Mouse (Mus musculus) naive thymus-derived CD4-positive, alpha-beta T cell, adult 5 months (primary cell): ENCODE data around the gene Fbxo42. TPM values are rescaled to one million over a fixed set of nuclear protein-coding genes. Genes with fewer than 3 reads are reported as not detected.

Experiments used
- polyA plus RNA-seq: library from polyadenylated mRNA; unstranded; fragments of 100-300 nt; shearing (Covaris generic); gene quantifications from one replicate; pipeline ENCODE4 v1.2.1, GENCODE M21; 2017

The Fbxo42 gene
- polyA plus RNA-seq: 31.4 TPM

DNA sequence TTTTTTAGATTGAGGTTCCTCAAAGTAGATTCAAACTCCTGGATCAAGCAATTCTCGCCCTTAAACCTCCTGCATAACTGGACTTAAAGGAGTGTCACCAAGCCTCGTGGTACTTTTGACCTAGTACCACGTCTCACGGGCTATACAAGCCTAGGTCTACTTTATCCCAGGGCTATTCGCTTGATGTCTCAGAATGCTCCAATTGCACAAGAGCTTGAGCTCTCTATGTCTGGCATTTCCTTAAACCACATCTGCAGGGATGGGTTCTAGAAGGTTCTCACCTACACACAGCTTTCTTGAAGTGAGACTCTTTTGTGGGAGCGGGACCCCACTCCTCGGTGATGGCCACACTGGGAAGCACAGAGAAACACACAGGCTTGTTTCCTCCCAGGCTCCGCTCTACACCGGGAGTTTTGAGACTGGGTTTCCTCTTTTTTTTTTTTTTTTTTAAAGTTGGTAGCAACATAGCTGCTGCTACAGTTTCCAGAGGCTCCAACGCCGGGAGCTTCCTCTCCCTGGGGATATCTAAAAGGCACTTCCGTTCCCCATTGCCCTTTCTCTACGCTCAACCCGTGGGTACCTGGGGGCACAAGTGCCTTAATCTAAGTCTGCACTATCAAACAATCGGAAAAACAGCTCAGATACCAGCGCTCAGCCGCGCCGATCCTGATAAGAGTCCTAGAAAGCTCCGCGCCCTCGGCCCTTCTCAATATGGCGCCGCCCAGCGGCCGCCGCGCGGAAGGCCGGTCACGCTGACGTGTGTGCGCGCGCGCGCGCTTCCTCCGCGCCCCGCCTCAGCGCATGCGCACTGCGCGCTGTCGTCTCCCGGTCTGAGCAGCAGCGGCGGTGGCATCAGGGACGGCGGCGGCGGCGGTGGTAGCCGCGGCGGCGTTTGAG lies at the start of gene Fbxo42:
Gene Fbxo42 (plus strand): TSS at position 802 of the 897 bp plus-strand sequence.

GRCm38 (mm10) chr4:141139116-141139970 lies 8.4 kb upstream of the Fbxo42 start, which contains the start of gene Szrd1:
Gene Szrd1 (minus strand): TSS chr4:141139775.

DNA sequence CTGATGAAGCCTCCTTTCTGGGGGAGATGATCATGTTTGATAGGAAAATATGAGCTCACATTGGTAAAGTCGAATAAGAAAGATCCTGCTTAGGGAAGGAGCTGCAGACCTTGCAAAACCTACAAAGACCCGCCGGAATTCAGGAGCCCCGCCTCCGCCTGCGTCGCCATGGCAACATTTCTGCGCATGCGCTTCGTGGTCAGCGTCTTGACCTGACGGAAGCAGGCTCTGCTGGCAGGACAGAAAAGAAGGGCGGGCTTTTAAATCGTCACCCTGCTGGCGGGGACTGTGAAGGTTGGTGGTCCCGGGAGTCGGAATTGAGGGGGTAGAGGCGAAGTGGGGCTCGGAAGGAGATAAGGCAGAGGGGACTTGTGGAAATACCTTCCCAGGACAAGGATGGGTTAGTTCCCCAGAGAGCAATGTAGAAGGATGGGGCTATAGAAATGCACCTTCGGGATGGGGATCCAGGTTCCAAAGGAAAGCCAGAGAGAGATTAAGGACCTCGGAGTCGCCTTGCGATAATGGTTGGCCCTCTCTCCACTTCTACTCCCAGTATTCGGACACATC lies 66.1 kb downstream of the Fbxo42 start, which contains the start of gene Rsg1:
Gene Rsg1 (plus strand): TSS at position 187 of the 567 bp plus-strand sequence.

GRCm38 (mm10) chr4:141239388-141240125 lies 91.8 kb downstream of the Fbxo42 start, which contains the start of gene Arhgef19:
Gene Arhgef19 (plus strand): TSS chr4:141239499.

Other genes with a start within 250 kb of the Fbxo42 start
- 19.7 TPM for gene Padi2, start 241.6 kb upstream of the Fbxo42 start, polyA plus RNA-seq
- 177 TPM for gene Sdhb, start 186.7 kb upstream of the Fbxo42 start, polyA plus RNA-seq
- 33.3 TPM for gene Atp13a2, start 161.0 kb upstream of the Fbxo42 start, polyA plus RNA-seq
- not detected for gene Mfap2, start 137.5 kb upstream of the Fbxo42 start, polyA plus RNA-seq
- gene Crocc, start 87.4 kb upstream of the Fbxo42 start, polyA plus RNA-seq: 4.4 TPM
- gene Necap2, start 69.6 kb upstream of the Fbxo42 start, polyA plus RNA-seq: 150 TPM
- gene Spata21, start 59.6 kb upstream of the Fbxo42 start, polyA plus RNA-seq: 0.55 TPM
- 69.7 TPM for gene Szrd1, start 8.1 kb upstream of the Fbxo42 start, polyA plus RNA-seq
- 4.6 TPM for gene Rsg1, start 66.0 kb downstream of the Fbxo42 start, polyA plus RNA-seq
- not detected for gene Arhgef19, start 91.6 kb downstream of the Fbxo42 start, polyA plus RNA-seq
- not detected for gene Epha2, start 153.3 kb downstream of the Fbxo42 start, polyA plus RNA-seq
- not detected for gene Fam131c, start 220.3 kb downstream of the Fbxo42 start, polyA plus RNA-seq